Mouse (Mus musculus) lung, postnatal 0 days (tissue): ENCODE data around the gene B4galnt3.

Experiments
- CTCF ChIP-seq: IDR thresholded peaks from 2 replicates; pipeline ENCODE4 v1.5.1; 2016; ENCODE audit warnings: antibody characterized with exemption, mild to moderate bottlenecking
- EP300 ChIP-seq: IDR thresholded peaks from 2 replicates; pipeline ENCODE4 v1.6.1; 2016; ENCODE audit warnings: antibody characterized with exemption, mild to moderate bottlenecking, control low read depth

DNA sequence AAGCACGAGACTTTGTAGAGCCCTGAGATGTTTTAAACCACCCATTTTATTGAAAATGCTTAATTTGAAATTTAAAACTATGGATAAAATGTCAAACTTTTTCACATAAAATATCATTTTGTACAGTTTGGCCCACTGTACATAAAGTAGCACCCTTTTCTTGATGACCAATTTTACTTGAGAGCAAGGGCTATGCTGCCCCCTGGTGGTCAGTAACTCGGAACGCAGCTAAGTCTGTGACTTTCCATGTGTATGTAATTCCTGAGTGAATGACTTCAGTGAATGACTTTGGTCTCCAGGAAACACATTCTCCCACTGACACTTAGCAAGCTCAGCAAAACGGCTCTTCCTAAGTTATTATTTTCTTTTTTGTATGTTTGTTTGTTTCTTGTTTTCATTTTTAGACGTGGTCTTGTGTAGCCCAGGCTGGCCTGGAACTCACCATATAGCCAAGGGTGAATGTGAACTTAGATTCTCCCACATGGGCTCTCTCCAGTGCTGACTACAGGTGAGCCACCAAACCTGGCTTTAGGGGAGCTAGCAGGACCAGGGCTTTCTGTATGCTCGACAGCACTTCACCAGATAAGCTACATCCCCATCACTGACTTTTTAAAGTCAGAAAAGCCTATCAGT, 30.1 kb upstream of the B4galnt3 start:
- TF ChIP-seq CTCF (peak; percentile 93), EP300 (no peak)
